Mouse (Mus musculus) liver, postnatal 0 days (tissue): ENCODE results near the gene Mdga1. TPM values are rescaled to one million over a fixed set of nuclear protein-coding genes. Genes with fewer than 3 reads are reported as not detected.

Experiments used
- ATAC-seq: fragments of 200-750 bp; cut with Nextera tagmentation; 2 replicates; pipeline ENCODE4 v1.8.0; 2017; ENCODE audit warnings: mild to moderate bottlenecking, moderate library complexity
- DNase-seq: peaks from one replicate; pipeline ENCODE4 v3.0.0-alpha.2; 2016
- H3K27ac ChIP-seq: fragments of 300-500 bp; sonication (generic); 2 replicates; pipeline ENCODE4 v1.5.1; 2014; ENCODE audit warnings: antibody characterized with exemption, moderate library complexity, mild to moderate bottlenecking, low read depth
- H3K27me3 ChIP-seq: fragments of 300-500 bp; sonication (generic); 2 replicates; pipeline ENCODE4 v1.6.1; 2014; ENCODE audit warnings: low read length, control low read depth, mixed read lengths; ENCODE audit not compliant: insufficient read depth
- H3K36me3 ChIP-seq: fragments of 300-500 bp; sonication (generic); replicated peaks from 2 replicates; pipeline ENCODE4 v1.6.1; 2014; ENCODE audit warnings: mild to moderate bottlenecking, control low read depth, low read length, moderate library complexity, mixed read lengths; ENCODE audit not compliant: insufficient read depth
- H3K4me1 ChIP-seq: fragments of 300-500 bp; sonication (generic); 2 replicates; pipeline ENCODE4 v1.6.1; 2014; ENCODE audit warnings: antibody characterized with exemption, mild to moderate bottlenecking, control low read depth; ENCODE audit not compliant: insufficient read depth
- H3K4me2 ChIP-seq: fragments of 300-500 bp; sonication (generic); 2 replicates; pipeline ENCODE4 v1.6.1; 2014; ENCODE audit warnings: low read depth, mild to moderate bottlenecking, low read length, moderate library complexity, mixed read lengths
- H3K4me3 ChIP-seq: fragments of 300-500 bp; sonication (generic); 2 replicates; pipeline ENCODE4 v1.5.1; 2014; ENCODE audit warnings: low read depth, low read length
- H3K9ac ChIP-seq: fragments of 300-500 bp; sonication (generic); replicated peaks from 2 replicates; pipeline ENCODE4 v1.6.1; 2014; ENCODE audit warnings: mild to moderate bottlenecking, moderate library complexity
- H3K9me3 ChIP-seq: fragments of 300-500 bp; sonication (generic); 2 replicates; pipeline ENCODE4 v1.6.1; 2016; ENCODE audit warnings: mild to moderate bottlenecking, control low read depth, low read length, mixed read lengths
- CTCF ChIP-seq: sonication (generic); IDR thresholded peaks from 2 replicates; pipeline ENCODE4 v1.5.1; 2016; ENCODE audit warnings: antibody characterized with exemption, low read depth
- EP300 ChIP-seq: IDR thresholded peaks from 2 replicates; pipeline ENCODE4 v1.6.1; 2016; ENCODE audit warnings: antibody characterized with exemption, low read depth, mild to moderate bottlenecking
- WGBS: fragments of 180-500 bp; shearing (Covaris S2); extraction: QIAGEN DNeasy Blood & Tissue Kit; methylation state at CpG from one replicate; pipeline ENCODE4 v1.1.7; 2014; ENCODE audit not compliant: insufficient replicate concordance; 5-methylcytosine and 5-hydroxymethylcytosine counted together
- polyA plus RNA-seq: library from polyadenylated mRNA; unstranded; fragments of >200 nt; fragmentation: Nextera tagmentation; extraction: Ambion mirVana; gene quantifications from 2 replicates; pipeline ENCODE4 v1.2.1, GENCODE M21; 2015

Gene Mdga1
- polyA plus RNA-seq, 1 experiment from 2014 or later = 2.0 TPM

DNA sequence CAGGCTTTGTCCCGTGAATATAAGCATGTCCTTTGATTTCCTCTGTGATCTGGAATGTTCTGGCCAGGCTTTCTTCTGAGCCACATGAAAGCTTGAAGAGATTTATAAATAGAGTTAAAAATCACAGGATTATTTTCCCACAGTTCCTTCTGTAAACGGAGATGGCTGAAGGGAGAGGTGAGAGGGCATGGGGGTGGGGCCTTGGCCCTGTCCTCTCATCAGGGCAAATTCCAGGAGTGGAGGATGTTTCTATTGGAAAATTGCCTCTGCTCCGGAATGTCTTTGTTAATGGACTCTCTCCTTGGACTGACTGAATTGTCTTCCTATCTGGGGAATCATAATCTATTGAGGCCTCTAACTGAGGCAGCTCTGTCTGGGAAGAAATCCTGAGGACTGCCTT is 15.6 kb upstream of the Mdga1 start:
- no peak for ATAC-seq
- Histone ChIP-seq H3K4me1 (peaks cover 4% of the 10 kb centered on the region; the same call in 1 of the 2 replicates), H3K9ac (no peak overlapping the region), H3K4me3 (no peak overlapping the region), H3K4me2 (no peak overlapping the region), H3K9me3 (no peaks in the 10 kb centered on the region), H3K27ac (no peak overlapping the region), H3K27me3 (no peaks in the 10 kb centered on the region), H3K36me3 (no peaks in the 10 kb centered on the region)
- no peak for DNase-seq
- TF ChIP-seq EP300 = no peak
- no peak for TF ChIP-seq CTCF
- WGBS = 26% methylated on average over 3 of the region's 3 CpGs

DNA sequence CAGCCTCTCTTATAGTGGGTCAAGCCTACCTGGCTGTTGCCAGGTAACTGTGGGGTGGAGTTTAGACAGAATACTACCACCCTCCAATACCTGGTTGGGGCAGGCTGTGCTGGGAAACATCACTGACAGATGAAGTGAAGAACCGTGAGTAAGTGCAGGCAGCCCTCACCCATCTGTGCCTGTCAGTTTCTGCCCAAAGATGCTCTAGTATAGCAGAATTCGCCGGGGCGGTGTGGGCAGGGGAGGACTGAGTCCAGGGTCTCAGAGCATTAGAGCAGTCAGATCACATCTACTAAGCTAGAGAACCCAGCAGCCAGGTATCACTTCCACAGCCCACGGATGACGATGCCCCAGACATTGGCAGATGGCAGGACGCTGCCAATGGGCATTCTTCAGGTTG is 15.0 kb upstream of the Mdga1 start:
- Histone ChIP-seq H3K4me2 (no peak overlapping the region), H3K4me3 (no peak overlapping the region), H3K36me3 (no peaks in the 10 kb centered on the region), H3K9me3 (no peaks in the 10 kb centered on the region), H3K4me1 (peaks cover 4% of the 10 kb centered on the region; the same call in 1 of the 2 replicates), H3K9ac (no peak overlapping the region), H3K27ac (no peak overlapping the region), H3K27me3 (no peaks in the 10 kb centered on the region)
- WGBS = 75% methylated on average over 7 of the region's 7 CpGs
- TF ChIP-seq CTCF = no peak
- TF ChIP-seq EP300 = no peak
- no peak for ATAC-seq
- DNase-seq = no peak

DNA sequence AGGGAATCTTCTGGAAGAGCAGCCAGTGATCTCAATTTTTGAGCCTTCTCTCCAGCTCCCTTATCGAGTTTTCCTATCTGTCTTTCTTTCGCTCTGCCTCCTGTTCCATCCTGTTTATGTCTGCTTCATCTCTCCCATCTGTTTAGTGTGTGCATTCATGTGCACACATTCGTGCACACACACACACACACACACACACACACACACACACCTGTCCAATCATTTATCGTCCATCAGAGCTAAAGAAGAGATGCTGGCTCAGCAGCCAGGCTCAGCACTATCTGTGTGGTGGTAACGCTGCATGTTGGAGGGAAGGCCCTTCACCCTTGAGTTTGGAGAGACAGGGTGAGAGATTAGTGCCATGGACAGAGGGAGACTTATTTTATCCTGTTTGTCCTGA is 13.3 kb upstream of the Mdga1 start:
- Histone ChIP-seq H3K9me3 (no peaks in the 10 kb centered on the region), H3K27me3 (no peaks in the 10 kb centered on the region), H3K4me3 (no peak overlapping the region), H3K4me2 (no peak overlapping the region), H3K4me1 (peaks cover 4% of the 10 kb centered on the region; the same call in 1 of the 2 replicates), H3K27ac (no peak overlapping the region), H3K36me3 (no peaks in the 10 kb centered on the region), H3K9ac (no peak overlapping the region)
- DNase-seq (no peak), ATAC-seq (no peak)
- TF ChIP-seq EP300 (no peak), CTCF (no peak)
- WGBS = 69% methylated on average over 5 of the region's 5 CpGs

DNA sequence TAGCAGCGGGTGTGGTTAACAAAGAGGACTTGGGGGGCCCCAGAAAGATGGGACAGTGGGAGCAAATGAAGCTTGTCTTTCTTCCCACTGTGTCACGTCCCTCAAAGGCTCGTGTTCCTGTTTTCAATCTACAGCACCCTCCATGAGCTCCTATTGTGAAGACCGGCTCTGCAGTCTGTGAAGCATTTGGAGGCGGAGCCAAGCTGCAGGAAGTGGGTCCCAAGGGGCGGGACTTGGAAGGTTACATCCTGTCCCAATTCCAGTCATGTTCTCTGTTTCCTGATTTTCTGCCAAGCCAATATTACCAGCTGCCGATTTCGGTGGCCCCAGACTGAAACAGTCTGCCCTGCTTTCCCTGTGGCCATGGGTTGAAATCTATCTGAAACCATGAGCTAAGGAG is 11.7 kb upstream of the Mdga1 start:
- TF ChIP-seq CTCF (no peak), EP300 (no peak)
- no peak overlapping the region for H3K27ac ChIP-seq
- peaks cover 4% of the 10 kb centered on the region; the same call in 1 of the 2 replicates for H3K4me1 ChIP-seq
- no peak for ATAC-seq
- no peak overlapping the region for H3K9ac ChIP-seq
- H3K36me3 ChIP-seq = no peaks in the 10 kb centered on the region
- H3K27me3 ChIP-seq = no peaks in the 10 kb centered on the region
- H3K4me2 ChIP-seq = no peak overlapping the region
- no peaks in the 10 kb centered on the region for H3K9me3 ChIP-seq
- no peak for DNase-seq
- 71% methylated on average over 8 of the region's 8 CpGs for WGBS
- no peak overlapping the region for H3K4me3 ChIP-seq

DNA sequence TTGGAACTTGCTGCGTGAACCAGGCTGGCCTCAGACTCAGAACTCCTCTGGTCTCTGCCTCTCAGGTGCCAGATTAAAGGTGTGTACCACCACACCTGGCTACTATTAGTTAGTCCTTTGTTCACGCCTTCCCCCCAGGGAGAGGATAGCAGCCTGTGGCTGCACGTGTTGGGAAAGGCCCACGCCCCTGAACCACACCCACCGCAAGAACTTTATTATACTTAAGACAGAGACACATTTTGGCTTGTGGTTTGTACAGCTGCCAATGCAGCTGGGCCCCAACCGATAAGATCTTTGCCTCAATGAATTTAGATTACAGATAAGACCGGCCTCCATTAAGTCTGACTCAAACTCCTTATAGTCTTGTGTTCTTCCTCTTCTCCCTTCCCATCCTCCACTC is 10.0 kb upstream of the Mdga1 start:
- no peak for TF ChIP-seq EP300
- no peaks in the 10 kb centered on the region for H3K9me3 ChIP-seq
- ATAC-seq = no peak
- no peaks in the 10 kb centered on the region for H3K4me1 ChIP-seq
- no peak overlapping the region for H3K4me3 ChIP-seq
- H3K9ac ChIP-seq = no peak overlapping the region
- no peaks in the 10 kb centered on the region for H3K36me3 ChIP-seq
- no peak for DNase-seq
- 24% methylated on average over 7 of the region's 7 CpGs for WGBS
- no peak overlapping the region for H3K27ac ChIP-seq
- H3K4me2 ChIP-seq = no peak overlapping the region
- no peaks in the 10 kb centered on the region for H3K27me3 ChIP-seq

DNA sequence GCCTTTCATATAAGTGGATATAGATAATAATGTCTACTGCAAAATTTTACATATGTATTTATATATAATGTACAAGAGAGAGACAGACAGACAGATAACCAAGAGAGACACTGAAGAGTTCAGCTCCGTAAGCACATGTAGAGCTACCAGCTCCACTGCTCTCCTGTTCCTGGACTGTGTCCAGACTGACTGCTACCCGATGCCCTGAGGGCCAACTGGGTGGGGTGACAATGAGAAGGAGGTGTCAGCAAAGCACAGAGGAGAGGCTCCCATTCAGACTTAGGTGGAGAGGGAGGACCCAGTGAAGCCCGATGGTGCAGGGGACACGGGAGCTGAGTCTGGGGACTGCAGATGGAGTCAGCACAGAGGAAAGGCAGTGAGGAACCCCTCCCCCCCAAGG is 9.1 kb upstream of the Mdga1 start:
- H3K4me2 ChIP-seq = no peak overlapping the region
- H3K36me3 ChIP-seq = no peaks in the 10 kb centered on the region
- no peaks in the 10 kb centered on the region for H3K27me3 ChIP-seq
- 56% methylated on average over 4 of the region's 4 CpGs for WGBS
- H3K27ac ChIP-seq = no peak overlapping the region
- H3K4me1 ChIP-seq = no peaks in the 10 kb centered on the region
- H3K4me3 ChIP-seq = no peak overlapping the region
- no peak overlapping the region for H3K9ac ChIP-seq
- TF ChIP-seq CTCF (no peak), EP300 (no peak)
- no peaks in the 10 kb centered on the region for H3K9me3 ChIP-seq
- ATAC-seq = no peak
- no peak for DNase-seq

DNA sequence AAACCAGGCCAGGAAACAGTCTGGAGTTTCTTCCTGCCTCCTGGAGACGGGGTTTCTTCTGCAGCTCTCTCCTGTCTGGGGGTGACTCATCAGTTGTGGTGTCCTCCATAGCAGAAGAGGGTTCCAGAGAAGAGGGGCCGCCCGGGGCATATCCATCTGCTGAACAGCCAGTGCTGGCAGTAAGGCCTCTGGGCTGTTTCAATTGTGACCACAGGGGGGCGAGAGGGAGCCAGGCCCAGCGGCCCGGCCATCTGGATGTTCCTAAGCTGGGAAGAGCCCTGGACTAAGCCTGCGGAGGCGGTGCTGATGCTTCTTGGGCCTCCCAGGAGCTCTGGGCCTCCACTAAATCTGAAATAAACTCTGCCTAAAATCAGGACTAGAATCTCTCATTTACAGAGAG is 5.8 kb upstream of the Mdga1 start:
- WGBS = 6% methylated on average over 8 of the region's 8 CpGs

More for the DNA sequence above, 5.8 kb upstream of the Mdga1 start:
- Histone ChIP-seq H3K27me3 (no peaks in the 10 kb centered on the region), H3K4me2 (no peak overlapping the region), H3K4me1 (no peaks in the 10 kb centered on the region), H3K9ac (no peak overlapping the region), H3K4me3 (no peak overlapping the region), H3K9me3 (no peaks in the 10 kb centered on the region), H3K36me3 (no peaks in the 10 kb centered on the region), H3K27ac (no peak overlapping the region)
- ATAC-seq = peak; percentile 72
- TF ChIP-seq CTCF (peak; percentile 94), EP300 (no peak)
- DNase-seq = peak; percentile 85
